Mouse (Mus musculus) gastrocnemius, postnatal 36 days (tissue): ENCODE measurements around the gene Stx8. TPM values are rescaled to one million over a fixed set of nuclear protein-coding genes. Genes with fewer than 3 reads are reported as not detected.

ENCODE experiments used
- microRNA-seq, 2 experiments: library from miRNA; unstranded; fragments of <30 nt; microRNA quantifications; one replicate each; pipeline ENCODE4 v1.2.0; 2021
- total RNA-seq, 2 experiments: library from RNA; stranded (reverse); gene quantifications; 2 replicates each; pipeline ENCODE4 v1.2.3; 2021

The Stx8 gene
- total RNA-seq, 2 experiments from 2014 or later: 23.3 to 29.4 TPM

Small RNA genes lying within 50 kb of the gene (microRNA-seq; reads per million reads assigned to microRNA genes)
- gene Mir6406: 0 reads per million in 2 experiments

Other genes with a start within 250 kb of the Stx8 start
- under 1 TPM; 0.13 to 0.37 TPM for gene Glp2r, start 195.0 kb upstream of the Stx8 start, total RNA-seq
- not detected for gene Gsg1l2, start 191.6 kb upstream of the Stx8 start, total RNA-seq
- 100 to 1,000 TPM; 353 to 437 TPM for gene Dhrs7c, start 168.0 kb upstream of the Stx8 start, total RNA-seq
- under 1 TPM; 0.64 to 0.74 TPM for gene Usp43, start 44.0 kb upstream of the Stx8 start, total RNA-seq
- gene Cfap52, start 542 bp upstream of the Stx8 start, total RNA-seq: 1 to 10 TPM; 3.7 to 6.3 TPM